Mouse (Mus musculus) embryonic facial prominence, embryonic 11.5 days (tissue): Measurements from ENCODE around the gene Yars. TPM values are rescaled to one million over a fixed set of nuclear protein-coding genes. Genes with fewer than 3 reads are reported as not detected.
A peak's percentile ranks its signal among the peaks of the same experiment; 100 is the strongest.

Experiments
- ATAC-seq: fragments of 200-750 bp; cut with Nextera tagmentation; replicated peaks from 2 replicates; pipeline ENCODE4 v1.8.0; 2017; ENCODE audit warnings: low read depth; ENCODE audit not compliant: insufficient number of reproducible peaks, low FRiP score, low TSS enrichment
- DNase-seq: peaks from one replicate; pipeline ENCODE4 v3.0.0-alpha.2; 2015; ENCODE audit warnings: low spot score
- H3K27ac ChIP-seq: fragments of 300-500 bp; sonication (generic); replicated peaks from 2 replicates; pipeline ENCODE4 v1.5.1; 2014; ENCODE audit warnings: mild to moderate bottlenecking, low read depth, low read length, control low read depth
- H3K27me3 ChIP-seq: fragments of 300-500 bp; sonication (generic); 2 replicates; pipeline ENCODE4 v1.6.1; 2014; ENCODE audit warnings: mild to moderate bottlenecking, low read length, moderate library complexity, mixed read lengths; ENCODE audit not compliant: control insufficient read depth, insufficient read depth
- H3K36me3 ChIP-seq: fragments of 300-500 bp; sonication (generic); replicated peaks from 2 replicates; pipeline ENCODE4 v1.6.1; 2014; ENCODE audit warnings: low read depth, mild to moderate bottlenecking, low read length, moderate library complexity, mixed read lengths; ENCODE audit not compliant: control insufficient read depth, insufficient read depth
- H3K4me1 ChIP-seq: fragments of 300-500 bp; sonication (generic); 2 replicates; pipeline ENCODE4 v1.6.1; 2014; ENCODE audit warnings: low read length, mixed read lengths; ENCODE audit not compliant: control insufficient read depth, insufficient read depth
- H3K4me2 ChIP-seq: fragments of 300-500 bp; sonication (generic); 2 replicates; pipeline ENCODE4 v1.6.1; 2014; ENCODE audit warnings: low read depth, mild to moderate bottlenecking, control low read depth, low read length, moderate library complexity
- H3K4me3 ChIP-seq: fragments of 300-500 bp; sonication (generic); 2 replicates; pipeline ENCODE4 v1.5.1; 2014; ENCODE audit warnings: low read depth, low read length, control low read depth
- H3K9ac ChIP-seq: fragments of 300-500 bp; sonication (generic); replicated peaks from 2 replicates; pipeline ENCODE4 v1.6.1; 2014; ENCODE audit warnings: mild to moderate bottlenecking, control low read depth, low read length
- H3K9me3 ChIP-seq: fragments of 300-500 bp; sonication (generic); replicated peaks from 2 replicates; pipeline ENCODE4 v1.6.1; 2016; ENCODE audit warnings: mild to moderate bottlenecking, low read length, inconsistent platforms, mixed read lengths; ENCODE audit not compliant: control insufficient read depth
- WGBS: fragments of 180-500 bp; shearing (Covaris S2); extraction: QIAGEN DNeasy Blood & Tissue Kit; methylation state at CpG from one replicate; pipeline ENCODE4 v1.1.7; 2014; 5-methylcytosine and 5-hydroxymethylcytosine counted together
- polyA plus RNA-seq: library from polyadenylated mRNA; unstranded; fragments of >200 nt; fragmentation: Nextera tagmentation; extraction: Ambion mirVana; gene quantifications from 2 replicates; pipeline ENCODE4 v1.2.1, GENCODE M21; 2014

The Yars gene
- polyA plus RNA-seq, 1 experiment from 2014 or later, result 91.1 TPM

DNA sequence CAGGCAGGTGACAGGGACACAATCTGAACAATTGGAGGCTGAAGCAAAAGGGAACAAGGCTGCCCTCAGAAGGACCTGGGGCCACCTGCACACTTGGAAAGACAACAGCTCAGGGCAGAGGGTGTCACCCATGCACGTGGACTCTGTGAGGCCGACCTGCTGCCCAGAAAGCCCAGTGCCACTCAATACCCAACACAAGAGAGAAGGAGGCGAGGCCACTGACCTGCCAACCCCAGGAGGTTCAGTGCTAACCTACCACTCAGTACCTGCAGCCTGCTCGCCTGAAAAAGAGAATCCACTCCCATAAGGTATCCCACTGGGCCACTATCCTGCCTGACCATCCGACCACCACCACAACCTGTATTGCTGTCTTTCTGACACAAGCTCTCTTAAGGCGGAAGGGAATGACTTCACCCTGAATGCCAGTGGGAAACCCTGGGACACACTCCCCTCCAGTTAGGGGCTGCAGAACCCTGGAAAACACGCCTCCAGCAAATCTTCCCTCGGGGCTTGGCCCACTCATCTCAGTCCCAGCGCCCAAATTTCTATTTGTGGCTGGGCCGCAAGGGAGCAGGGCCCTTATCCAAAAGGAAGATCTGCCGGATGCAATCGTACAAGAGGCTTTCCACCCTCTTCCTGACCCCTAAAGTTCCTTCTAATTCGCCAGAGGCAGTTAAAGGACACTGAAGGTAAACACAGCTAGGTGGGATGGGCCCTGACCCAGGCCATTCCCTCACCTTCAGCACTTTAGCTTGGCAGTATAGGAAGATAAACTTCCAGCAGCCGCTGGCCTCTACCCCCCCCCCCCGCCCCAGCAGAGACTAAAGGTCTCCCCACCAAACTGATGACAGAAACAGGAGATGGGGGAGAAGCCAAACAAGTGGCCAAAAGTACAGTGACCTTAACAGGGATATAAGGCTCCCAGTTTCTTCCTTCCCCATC, 57.1 kb downstream of the Yars start:
- Histone ChIP-seq H3K4me2 (no peak overlapping the region), H3K27me3 (peaks cover 44% of the 10 kb centered on the region), H3K36me3 (no peaks in the 10 kb centered on the region), H3K9me3 (no peaks in the 10 kb centered on the region), H3K4me3 (no peak overlapping the region), H3K9ac (no peak overlapping the region), H3K27ac (no peak overlapping the region), H3K4me1 (peaks cover 2% of the 10 kb centered on the region; the same call in 1 of the 2 replicates)
- WGBS, result 34% methylated on average over 15 of the region's 15 CpGs
- no peak for ATAC-seq
- no peak for DNase-seq

DNA sequence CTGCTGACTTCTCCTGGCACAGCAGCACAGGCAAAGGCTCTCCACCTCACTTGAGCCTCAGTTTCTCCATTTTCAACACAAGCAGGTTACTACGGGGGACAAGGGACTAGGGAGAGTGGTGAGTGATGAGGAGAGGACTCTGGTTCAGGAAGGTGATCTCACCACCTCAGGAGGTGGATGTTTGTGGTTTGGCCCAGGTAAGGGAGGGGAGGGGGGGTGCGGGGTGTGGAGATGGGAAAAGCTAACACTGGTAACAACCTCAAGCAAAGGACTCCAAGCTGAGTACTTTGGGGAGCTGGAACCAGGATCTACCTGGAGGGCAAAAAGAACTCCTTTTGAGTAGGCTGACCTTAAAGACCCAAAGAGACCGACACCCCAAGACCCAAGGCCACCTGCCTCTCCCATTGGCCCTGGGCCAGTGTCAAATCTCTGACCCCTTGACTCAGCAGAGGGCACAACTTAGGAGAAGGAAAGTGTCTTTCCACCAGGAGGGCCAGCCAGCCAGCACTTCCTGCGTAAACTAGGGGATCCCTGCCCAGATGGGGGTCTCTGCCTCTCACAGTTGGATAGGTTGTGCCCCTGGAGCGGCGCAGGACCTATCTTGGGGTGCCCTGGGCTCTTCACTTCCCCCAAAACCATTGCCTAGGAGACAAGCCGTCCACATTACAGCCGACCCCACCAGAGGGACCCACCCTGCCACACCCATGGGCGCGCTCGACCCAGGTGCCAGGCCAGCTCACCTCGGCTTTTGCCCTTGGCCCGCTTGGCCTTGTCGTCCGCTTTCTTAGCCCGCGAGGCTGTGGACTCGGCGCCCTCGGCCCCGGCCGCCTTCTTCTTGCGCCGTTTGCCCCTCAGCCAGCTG, 58.1 kb downstream of the Yars start:
- Histone ChIP-seq H3K4me1 (no peaks in the 10 kb centered on the region; the same call in 1 of the 2 replicates), H3K9me3 (no peaks in the 10 kb centered on the region), H3K4me2 (peak overlapping the region; percentile 98), H3K27me3 (peaks cover 46% of the 10 kb centered on the region), H3K36me3 (no peaks in the 10 kb centered on the region), H3K9ac (peak overlapping the region; percentile 61), H3K27ac (no peak overlapping the region), H3K4me3 (peak overlapping the region; percentile 53)
- DNase-seq (no peak), ATAC-seq (no peak)
- 8% methylated on average over 23 of the region's 24 CpGs for WGBS

DNA sequence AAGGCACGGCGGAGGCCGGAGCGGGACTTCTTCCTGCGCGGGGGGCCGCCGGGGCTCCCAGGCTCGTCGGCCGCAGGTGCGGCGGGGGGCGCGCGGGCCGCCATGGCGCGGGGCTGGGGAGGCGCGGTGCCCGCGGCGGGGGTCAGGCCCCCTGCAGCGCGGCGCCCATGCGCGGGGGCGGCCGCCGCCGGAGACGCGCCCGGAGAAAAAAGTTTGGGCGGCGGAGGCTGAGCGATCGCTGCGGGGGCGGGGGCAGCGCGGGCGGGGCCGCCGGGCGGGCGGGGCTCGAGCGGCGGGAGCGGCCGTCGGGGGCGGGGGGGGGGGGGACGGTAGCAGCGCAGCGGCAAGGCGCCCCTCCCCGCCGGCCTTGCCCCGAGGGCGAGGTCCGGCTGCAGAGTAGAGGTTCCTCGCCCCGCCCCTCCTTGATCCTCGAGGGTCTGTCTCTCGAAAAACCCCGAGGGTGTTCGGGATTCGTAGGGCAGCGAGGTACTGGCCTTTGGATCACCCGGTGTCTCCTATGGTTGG, 58.7 kb downstream of the Yars start:
- Histone ChIP-seq H3K4me3 (peak overlapping the region; percentile 53), H3K9me3 (no peaks in the 10 kb centered on the region), H3K9ac (peak overlapping the region; percentile 61), H3K27ac (no peak overlapping the region), H3K4me1 (no peaks in the 10 kb centered on the region; the same call in 1 of the 2 replicates), H3K27me3 (peaks cover 46% of the 10 kb centered on the region), H3K4me2 (peak overlapping the region; percentile 98), H3K36me3 (no peaks in the 10 kb centered on the region)
- WGBS, result under 1% methylated on average over 40 of the region's 74 CpGs
- ATAC-seq (no peak), DNase-seq (no peak)

DNA sequence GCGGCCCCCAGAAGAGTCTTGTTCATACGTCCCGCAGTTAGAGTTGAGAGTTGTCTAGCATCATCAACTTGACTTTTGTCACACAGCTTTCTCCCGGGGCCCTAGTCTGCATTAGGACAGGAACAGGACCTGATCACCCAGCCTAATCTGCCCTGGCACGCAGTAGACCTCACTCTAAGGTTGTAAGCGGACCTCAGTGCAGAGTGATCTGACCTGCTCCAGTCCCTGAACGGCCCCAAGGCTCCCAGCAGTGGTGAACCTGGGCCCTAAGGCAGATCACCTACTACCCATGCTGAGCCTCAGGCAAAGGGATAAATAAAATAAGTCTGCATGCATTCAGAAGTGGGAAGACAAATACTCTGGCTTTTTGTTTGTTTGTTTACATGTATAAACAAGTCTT, 59.7 kb downstream of the Yars start:
- no peak for DNase-seq
- Histone ChIP-seq H3K27me3 (peaks cover 46% of the 10 kb centered on the region), H3K27ac (no peak overlapping the region), H3K9me3 (no peaks in the 10 kb centered on the region), H3K36me3 (no peaks in the 10 kb centered on the region), H3K4me3 (no peak overlapping the region), H3K4me1 (no peaks in the 10 kb centered on the region; the same call in 1 of the 2 replicates), H3K9ac (no peak overlapping the region), H3K4me2 (no peak overlapping the region)
- 6% methylated on average over 7 of the region's 7 CpGs for WGBS
- ATAC-seq, result no peak

DNA sequence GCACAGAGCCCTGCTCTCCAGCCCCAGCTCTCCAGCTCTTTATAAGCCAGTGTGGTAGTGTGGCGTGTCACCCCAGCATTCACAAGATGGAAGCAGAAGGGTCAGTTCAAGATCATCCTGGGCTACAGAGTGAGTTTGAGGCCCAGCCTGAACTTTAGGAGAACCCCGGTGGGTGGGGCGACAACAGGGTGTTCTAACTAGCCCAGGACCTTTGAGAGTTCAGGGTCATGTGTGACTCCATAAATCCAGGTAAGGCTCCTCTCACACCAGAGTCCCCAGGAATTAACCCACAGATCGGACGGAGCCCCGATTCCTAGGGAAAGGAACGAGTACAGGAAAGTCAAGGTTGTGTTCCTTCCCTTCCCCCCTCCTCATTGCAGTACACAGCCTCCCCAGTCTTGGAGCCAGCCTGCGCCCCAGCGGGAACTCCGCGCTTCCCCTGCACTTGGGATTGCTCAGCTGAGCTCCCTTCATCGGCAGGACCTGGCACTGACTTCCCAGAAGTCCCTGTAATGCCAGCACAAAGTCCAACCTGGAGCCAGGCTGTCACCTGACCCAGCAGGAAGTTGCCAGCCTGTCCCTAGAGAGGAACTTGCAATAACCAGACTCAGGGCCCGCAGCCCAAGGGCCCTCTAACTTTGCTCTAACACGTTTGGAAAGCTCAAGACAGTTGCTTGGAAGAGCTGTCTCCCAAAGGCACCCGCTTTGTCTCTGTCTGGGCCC, 61.4 kb downstream of the Yars start:
- no peaks in the 10 kb centered on the region for H3K9me3 ChIP-seq
- no peak overlapping the region for H3K4me3 ChIP-seq
- H3K27me3 ChIP-seq, result peaks cover 44% of the 10 kb centered on the region
- 17% methylated on average over 15 of the region's 15 CpGs for WGBS
- H3K4me1 ChIP-seq, result no peaks in the 10 kb centered on the region; the same call in 1 of the 2 replicates
- DNase-seq (no peak), ATAC-seq (no peak)
- peak overlapping the region; percentile 28; the same call in 1 of the 2 replicates for H3K9ac ChIP-seq
- H3K36me3 ChIP-seq, result no peaks in the 10 kb centered on the region
- H3K27ac ChIP-seq, result no peak overlapping the region
- H3K4me2 ChIP-seq, result peak overlapping the region; percentile 27

DNA sequence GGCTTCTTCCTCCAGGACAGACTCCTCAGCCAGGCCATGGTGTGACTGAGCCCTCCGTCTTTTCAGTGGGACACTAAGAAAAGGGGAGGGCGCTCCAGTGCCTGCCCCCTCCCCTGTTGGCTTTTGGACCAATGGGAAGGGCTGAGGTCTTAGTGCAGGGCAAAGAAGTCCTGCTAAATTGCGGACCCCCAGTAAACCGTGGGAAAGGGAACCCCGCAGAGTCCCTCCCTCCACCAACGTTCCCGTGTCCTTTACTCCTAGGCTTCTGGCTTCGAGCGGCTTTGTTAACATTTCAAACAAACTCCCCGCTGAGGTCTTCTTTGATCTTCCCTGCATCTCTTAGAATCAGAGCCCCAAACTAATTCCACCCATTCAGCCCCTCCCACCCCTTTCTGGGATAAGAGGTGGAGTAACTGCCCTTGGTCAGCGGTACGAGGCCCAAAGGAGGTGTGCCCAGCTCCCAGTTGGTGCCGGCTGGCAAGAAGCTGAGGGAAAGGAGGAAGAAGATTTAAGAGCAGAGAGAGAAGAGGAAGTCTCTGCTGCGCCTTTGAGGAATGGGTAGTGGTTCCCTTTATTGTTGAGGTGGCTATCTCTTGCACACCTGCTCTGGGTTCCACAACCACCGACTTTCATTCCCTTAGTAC, 62.0 kb downstream of the Yars start:
- H3K4me1 ChIP-seq, result peaks cover 3% of the 10 kb centered on the region; the same call in 1 of the 2 replicates
- 2% methylated on average over 15 of the region's 15 CpGs for WGBS
- H3K4me3 ChIP-seq, result no peak overlapping the region
- ATAC-seq (no peak), DNase-seq (no peak)
- no peaks in the 10 kb centered on the region for H3K9me3 ChIP-seq
- no peak overlapping the region for H3K27ac ChIP-seq
- H3K4me2 ChIP-seq, result peak overlapping the region; percentile 27
- H3K9ac ChIP-seq, result peak overlapping the region; percentile 28; the same call in 1 of the 2 replicates
- no peaks in the 10 kb centered on the region for H3K36me3 ChIP-seq
- H3K27me3 ChIP-seq, result peaks cover 39% of the 10 kb centered on the region

DNA sequence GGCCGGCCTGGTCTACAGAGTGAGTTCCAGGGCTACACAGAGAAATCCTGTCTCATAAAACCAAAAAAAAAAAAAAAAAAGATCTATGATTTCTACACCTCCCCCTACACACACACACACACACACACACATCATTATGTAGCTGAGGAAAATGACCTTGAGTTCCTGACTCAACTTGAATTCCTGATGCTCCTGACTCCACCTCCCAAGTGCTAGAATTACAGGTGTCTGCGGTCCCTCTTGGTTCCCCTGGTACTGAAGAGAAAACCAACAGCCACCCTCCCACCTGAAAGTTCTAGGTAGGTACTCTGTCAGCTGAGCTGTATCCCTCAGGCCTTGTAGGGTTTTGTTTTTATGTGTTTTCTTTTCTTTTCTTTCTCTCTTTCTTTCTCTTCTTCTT, 62.9 kb downstream of the Yars start:
- no peaks in the 10 kb centered on the region for H3K9me3 ChIP-seq
- no peak overlapping the region for H3K9ac ChIP-seq
- H3K4me2 ChIP-seq, result no peak overlapping the region
- peaks cover 31% of the 10 kb centered on the region for H3K27me3 ChIP-seq
- DNase-seq (no peak), ATAC-seq (no peak)
- H3K4me3 ChIP-seq, result no peak overlapping the region
- WGBS, result 81% methylated on average over 2 of the region's 2 CpGs
- no peaks in the 10 kb centered on the region for H3K36me3 ChIP-seq
- peaks cover 3% of the 10 kb centered on the region; the same call in 1 of the 2 replicates for H3K4me1 ChIP-seq
- no peak overlapping the region for H3K27ac ChIP-seq
